Mouse (Mus musculus): ENCODE results near the gene Gm10974. TPM values are rescaled to one million over a fixed set of nuclear protein-coding genes. Genes with fewer than 3 reads are reported as not detected.
A peak's percentile ranks its signal among the peaks of the same experiment; 100 is the strongest.

Gm10974 gene
- not detected for total RNA-seq (2021)

DNA sequence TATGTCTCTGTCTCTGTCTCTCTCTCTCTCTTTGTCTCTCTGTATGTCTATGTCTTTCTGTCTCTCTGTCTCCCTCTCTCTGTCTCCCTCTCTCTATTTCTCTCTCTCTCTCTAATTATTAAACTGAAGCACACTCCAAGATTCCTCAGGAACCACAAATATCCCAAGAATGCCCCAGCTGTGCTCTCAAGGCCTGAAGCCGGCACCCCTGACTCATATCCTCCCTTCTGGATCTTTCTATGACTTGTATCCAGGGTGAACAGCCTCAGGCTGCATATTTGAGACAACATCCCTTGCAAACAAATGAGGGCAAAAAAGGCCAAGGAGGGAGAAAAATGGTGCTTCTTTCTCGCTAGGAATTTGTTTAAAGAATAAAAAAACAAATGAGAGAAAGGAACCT is at the start of gene Gm10974:
TSS of gene Gm10974 (plus strand) at position 2 of the 400 bp plus-strand sequence.
- DNase-seq, result no peak

DNA sequence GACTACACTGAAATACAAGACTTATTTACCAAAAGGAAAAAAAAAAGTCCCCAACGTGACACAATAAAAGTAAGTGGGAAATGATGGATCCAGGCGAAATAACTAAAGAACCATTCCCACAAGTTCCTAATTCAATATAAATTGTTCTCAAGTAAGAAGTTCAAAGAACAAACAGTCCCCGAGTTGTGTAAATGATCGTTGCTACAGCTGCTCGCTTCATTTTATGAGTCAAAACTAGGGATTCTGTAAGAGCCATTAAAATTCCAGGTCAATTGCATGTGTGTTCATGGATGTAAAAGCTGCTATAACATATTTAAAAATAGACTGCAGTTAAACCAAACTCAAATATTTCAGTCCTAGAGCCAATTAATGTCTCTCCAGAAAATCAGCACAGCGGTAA is 47.6 kb upstream of the Gm10974 start:
- DNase-seq, result no peak

DNA sequence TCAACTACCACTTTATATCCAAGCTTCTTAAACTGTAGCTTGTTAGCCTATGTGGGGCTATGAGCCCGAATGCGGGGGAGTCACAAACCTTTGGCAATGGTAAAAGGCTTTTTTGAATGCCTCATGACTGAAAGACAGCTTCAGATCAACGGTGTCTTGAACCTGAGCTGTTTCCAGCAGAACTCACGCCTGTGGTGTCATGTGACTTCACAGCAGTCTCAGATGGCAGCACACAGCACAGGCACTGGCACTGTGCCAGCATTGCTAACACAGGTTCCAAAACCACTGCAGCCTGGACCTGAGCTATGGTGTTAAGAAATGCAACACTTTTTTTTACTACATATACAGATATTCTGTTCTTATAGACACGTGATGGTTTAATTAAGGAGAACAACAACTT is 44.7 kb upstream of the Gm10974 start:
- no peak for DNase-seq

DNA sequence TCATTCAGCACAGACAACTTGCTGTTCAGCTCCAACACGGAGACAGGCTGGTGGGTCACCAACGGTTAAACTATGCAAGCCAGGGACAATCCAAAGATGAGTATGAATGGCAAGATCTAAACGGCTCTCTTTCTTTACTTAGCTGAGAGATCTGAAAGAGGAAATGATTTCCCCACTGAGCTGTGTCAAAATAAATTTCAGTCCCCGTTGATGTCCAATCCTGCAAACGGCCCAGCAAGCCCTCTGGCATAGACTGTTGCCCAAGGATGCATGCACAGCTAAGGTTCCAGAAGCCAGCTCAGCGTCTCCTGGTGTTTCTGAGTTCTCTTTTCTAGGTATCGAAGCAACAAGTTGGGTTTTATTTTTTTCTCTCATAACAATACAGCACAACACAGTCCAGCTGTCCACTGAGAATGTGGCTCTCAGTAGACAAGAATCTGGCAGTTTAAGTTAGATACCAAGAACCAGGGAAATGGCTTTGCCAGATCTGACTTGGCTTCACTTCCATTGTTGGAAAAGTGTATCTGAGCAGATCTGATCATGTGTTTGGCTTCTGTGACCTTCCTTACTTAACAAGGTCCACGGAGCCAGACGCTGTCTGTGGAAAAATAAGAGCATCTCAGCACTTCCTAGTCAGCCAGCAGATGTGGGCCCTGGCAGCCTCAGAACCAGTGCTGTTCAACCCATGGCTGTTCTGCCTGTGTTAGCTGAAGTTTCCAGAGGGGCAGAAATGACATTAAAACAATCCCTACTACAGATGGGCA is 42.3 kb upstream of the Gm10974 start:
- DNase-seq, result no peak

DNA sequence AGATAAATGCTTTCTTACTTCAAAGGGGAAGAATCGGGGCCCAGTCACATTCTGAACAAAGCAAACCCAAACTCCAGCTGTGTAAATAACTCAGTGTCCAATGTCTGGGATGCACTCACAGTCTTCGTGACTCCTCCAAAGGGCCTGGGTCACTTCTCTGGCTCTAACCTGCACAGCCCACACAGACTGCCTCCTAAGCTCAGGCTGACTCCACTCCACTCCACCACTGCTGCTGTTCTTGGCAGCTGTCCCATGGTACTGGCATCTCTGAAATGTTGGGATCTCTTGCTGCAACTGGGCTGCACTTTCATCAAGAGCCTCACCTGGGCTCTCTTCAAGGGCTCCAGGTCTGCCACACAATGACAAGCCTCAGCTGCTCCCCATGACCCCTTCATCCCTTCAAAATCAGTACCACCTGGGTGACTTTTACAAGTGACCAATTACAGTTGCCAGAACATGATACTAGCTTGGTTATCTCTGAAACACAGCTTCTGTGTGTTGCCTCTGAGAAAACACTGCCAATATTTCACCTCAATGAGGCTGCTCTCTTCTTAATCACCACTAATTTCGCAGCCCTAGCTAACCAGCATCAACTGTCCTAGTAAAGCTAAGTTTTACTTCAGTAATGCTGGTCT is 40.2 kb upstream of the Gm10974 start:
- no peak for DNase-seq

DNA sequence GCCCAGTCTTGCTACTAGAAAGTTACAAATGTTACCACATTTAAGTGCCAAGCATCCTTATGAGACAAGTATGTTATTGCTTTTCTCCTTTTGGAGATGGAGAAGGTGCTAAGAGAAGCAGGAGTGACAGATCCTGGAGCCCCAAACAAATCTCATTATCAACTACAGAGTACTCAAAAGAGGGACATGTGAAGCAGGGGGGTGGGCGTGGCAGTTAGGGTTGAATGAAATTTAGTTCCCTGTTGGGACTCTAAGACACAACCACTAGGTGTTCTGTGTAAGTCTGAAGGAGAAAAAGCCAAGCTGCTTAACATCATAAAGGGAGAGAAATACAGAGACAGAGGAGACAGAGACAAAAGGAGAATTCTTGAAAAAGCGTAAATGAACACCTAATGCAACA is 38.2 kb upstream of the Gm10974 start:
- DNase-seq, result no peak

DNA sequence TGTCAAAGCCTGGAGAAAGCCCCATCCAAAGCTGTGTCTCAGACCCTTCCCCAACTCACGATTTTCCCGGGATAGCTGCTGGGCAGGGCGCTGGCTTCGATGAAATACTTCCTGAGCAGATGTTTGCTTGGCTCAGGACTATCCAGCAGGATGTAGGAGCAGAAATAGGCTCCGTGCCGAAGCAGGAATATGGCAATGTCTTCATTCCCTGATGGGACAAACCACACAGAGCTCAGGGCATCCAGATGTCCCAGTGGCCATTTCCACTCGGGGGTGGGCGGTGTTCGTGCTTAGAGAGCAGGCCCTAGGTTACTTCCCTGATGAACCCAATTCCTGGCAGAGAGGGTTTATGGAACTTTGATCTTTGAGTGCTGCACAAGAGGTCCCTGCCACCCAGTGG is 35.1 kb upstream of the Gm10974 start:
- no peak for DNase-seq

DNA sequence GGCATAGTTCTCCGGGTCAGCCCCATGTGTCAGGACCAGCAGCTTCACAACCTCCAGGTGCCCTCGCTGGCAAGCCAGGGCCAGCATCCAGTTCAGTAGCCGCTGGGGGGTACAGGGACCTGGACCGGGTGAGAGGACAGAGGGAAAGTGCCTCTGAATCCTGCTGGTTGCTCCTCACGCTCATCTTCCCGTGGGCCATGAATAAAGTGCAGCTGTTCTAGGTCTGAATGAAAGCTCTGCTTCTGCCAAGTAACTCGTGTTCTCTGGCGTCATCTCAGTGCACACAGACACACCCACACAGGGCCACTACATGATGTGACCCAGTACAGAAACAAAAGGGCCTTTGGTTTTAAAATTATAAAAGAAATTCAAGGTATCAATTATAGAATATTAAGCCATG is 33.4 kb upstream of the Gm10974 start:
- no peak for DNase-seq

DNA sequence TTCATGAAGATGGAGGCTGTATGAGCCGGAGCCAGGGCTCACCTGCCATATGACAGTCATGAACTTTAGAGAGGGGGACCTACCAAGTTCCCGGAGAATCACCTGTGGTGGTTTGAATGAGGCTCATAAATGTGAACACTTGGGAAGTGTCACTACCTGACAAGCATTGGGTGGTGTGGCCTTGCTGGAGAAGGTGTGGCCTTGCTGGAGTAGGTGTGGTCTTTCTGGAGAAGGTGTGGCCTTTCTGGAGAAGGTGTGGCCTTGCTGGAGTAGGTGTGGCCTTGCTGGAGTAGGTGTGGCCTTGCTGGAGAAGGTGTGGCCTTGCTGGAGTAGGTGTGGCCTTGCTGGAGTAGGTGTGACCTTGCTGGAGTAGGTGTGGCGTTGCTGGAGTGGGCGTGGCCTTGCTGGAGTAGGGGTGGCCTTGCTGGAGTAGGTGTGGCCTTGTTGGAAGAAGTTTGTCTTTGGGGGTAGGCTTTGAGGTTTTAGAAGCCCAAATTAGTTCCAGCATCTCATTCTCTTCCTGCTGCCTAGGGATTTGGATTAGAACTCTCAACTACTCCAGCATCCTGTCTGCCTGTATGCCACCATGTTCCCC is 31.7 kb upstream of the Gm10974 start:
- DNase-seq, result no peak

DNA sequence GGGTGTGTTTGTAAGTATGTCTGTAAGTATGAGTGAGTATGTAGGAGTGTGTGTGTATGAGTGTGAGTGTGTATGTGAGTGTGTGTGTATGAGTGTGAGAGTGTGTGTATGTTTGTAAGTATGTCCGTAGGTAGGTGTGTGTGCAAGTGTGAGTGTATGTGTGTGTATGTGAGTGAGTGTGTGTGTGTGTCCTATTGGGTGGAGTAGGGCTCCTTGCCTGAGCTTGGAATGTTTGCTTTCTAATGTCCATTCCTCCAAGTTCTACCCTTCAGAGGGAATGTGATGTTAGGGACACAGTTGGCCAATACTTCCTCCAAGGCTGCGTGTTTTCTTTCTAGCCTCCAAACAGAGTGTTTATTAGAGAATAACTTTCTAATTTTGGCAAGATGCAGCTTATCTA is 28.8 kb upstream of the Gm10974 start:
- DNase-seq, result no peak

DNA sequence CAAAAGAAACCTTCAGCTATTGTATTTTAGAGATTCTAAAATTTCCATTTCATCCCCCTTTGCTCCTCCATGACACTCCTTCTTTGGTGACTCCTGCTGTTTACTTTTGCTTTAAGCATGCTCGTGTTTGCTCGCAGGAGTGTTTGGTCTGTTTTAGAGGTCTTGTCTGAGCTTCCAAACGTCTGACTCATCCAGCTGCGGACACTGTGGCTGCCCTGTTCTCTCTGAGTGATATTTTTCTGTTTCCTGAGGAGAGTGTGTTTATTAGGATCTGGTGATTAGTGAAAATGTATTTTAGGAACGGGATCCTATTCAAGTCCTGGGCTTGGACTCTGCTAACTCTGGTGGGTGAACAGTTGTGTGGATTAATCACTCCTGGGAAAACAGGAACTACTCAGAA is 26.1 kb upstream of the Gm10974 start:
- no peak for DNase-seq

DNA sequence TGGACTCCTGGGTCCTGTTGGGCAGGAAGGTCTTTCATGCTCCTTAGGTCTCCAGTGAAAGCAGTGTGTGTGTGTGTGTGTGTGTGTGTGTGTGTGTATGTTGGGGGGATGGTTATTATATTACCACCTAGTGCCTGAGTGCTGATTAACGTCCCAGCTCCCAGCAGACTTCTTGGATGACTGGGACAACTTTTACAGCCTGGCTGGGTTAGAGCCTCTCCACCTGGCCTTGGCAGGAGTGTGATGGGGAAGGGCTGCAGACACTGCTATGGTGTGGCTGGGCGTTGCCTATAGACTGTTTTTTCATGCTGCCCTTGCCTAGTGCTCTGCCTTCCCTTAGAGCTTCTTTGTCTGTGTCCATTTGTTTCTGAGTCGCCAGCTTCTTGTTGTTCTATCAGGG is 25.7 kb upstream of the Gm10974 start:
- DNase-seq, result no peak

DNA sequence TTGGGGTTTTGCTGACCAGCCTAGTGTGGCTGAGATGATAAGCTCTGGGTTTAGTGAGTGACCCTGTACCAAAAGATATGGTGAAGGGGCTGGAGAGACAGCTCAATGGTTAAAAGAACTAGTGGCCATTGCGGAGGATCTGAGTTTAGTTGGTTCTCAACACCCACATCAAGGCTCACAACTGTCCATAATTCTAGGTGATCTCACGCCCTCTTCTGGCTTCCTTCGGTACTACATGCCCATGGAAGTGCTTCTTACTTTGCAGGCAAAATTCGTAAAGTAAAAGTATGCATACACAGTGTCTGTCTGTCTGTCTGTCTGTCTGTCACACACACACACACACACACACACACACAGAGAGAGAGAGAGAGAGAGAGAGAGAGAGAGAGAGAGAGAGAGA is 23.4 kb upstream of the Gm10974 start:
- peak in 1 of 2 experiments; percentile 17 for DNase-seq

DNA sequence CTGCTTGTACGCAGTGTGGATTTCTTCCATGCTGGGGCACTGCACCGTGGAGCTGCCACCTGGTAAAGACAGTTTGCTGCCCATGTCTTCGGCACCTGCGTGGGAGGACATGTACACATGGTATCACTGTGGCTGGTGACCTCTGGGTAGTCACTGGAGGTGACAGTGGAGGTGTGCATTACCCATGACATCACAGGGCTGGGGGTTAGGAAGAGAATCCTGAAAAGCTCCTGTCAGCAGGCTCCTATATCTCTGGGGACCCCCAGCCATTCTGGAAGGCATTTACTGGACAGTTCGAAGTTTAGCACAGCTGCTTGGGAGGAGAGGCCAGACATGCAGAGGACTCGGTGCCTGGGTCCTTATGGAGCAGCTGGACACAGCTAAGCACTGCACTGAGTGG is 22.9 kb upstream of the Gm10974 start:
- no peak for DNase-seq

DNA sequence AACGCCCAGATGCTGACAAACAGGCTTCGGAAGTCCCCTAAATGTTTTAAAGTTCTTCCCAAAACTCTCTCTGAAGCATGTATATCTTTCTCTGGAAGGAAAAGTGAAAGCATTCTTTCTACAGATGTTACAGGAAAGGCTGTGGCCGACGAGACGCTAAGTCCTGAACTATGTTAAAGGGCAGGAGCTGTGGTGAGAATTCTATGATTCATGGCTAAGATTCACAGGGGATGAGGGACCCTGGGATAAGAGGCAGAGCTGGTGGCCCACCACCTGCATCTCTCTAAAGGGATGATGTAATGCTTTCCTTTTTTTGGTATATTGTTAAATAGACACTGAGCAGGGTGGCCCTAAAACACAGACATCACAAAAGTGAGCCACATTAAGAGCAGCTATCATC is 22.4 kb upstream of the Gm10974 start:
- no peak for DNase-seq

DNA sequence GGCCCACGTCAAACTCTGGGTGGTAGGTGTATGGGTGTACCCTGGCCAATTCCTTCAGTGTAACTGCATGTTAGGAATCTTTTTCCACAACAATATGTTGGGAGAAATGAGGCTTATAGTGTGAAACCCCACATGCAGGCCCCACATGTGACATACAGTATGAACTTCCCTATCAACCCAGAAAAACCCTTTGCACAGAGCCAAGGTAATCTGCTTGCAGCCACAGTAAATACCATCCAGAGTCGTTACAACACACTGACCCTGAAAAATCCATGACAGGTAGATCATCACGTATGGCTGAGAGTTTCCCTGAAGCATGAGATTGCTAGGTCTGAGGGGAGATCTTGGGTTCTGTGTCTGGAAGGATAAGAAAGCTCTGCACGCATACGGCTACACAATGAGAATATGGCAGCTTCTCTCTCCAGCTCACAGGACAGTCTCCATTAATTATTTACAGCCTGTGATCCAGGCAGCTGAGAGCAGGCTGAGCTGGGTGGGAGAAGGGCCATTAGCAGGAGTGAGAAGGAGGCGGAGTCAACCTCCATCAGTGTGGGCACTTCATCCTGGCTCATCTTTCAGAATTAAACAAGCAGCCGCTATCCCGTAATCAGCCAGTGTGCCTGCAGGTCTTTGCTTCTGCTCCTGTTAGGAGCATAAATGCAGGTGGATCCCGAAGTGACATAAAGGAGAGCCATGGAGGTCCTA is 18.6 kb upstream of the Gm10974 start:
- no peak for DNase-seq

DNA sequence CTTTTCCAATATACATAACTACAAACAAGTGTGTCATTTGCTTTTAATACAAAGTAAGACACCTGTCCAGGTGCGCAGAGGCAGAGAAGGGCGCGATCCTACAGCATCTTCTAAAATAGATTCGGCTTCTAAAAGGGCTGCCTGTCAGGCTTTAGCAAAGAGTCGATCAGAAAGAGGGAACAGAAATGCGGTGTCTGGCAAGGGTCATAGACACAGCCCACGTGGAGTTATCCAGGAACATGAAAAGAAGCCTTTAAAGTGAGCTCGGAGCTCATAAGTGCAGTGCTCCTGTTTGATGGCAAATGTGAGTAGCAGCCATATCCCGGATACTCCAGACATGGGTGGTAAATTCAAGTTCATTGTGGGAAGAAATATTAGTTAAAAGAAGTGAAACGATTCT is 17.1 kb upstream of the Gm10974 start:
- DNase-seq, result no peak

DNA sequence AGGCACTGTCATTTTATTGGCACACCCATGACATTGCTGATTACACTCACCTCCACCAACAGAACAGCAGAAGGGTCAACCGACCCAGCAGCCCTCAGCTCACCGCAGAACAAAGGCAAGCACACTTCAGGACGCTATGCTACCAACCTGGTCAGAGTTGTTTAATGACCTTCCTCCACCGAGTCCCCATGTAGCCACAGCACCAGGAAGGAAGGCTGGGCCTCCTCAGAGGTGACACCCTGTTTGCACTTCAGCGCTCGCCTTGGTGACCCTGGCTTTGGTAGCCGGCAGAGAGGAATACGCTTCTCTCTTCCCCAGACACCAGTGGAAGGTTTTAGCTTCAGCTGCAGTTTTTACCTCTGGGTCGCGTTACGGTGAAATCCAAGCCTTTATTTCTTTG is 16.0 kb upstream of the Gm10974 start:
- no peak for DNase-seq

DNA sequence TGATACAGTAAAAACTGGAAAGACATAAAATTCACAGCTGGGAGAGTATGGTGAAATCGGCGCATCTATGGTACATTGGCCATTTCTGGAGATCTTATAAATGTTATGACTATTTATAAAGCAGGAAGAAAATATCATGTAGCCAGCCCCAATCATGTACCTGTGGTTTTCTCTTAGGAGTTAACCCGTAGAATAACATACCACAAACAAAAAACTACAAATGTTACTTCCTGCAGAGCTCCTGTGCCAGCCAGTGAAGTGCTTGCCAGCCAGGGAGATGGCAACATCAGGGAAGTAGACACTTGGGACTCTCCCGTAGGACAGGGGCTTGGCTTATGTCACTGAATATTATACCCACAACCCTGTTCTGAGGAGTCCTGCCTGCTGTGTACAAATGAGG is 14.6 kb upstream of the Gm10974 start:
- DNase-seq, result no peak

DNA sequence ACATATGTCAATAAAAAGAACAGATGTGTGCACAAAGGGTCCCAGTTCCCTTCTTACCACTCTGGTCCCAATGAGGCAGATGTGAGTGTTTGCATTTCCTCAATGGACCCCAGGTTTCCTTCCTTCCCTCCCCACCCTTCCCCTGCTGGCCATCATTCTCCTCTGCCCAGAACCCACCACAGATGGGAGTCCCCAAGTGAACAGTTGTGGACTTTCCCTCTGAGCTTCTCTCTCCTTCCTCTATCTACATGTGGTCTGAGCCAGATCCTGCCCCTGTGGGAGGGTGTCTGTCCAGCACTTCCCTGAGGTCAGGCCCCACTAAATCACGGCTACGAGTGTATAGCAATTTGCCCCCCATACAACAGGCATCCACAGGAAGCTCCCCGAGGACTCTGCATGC is 10.8 kb upstream of the Gm10974 start:
- no peak for DNase-seq

DNA sequence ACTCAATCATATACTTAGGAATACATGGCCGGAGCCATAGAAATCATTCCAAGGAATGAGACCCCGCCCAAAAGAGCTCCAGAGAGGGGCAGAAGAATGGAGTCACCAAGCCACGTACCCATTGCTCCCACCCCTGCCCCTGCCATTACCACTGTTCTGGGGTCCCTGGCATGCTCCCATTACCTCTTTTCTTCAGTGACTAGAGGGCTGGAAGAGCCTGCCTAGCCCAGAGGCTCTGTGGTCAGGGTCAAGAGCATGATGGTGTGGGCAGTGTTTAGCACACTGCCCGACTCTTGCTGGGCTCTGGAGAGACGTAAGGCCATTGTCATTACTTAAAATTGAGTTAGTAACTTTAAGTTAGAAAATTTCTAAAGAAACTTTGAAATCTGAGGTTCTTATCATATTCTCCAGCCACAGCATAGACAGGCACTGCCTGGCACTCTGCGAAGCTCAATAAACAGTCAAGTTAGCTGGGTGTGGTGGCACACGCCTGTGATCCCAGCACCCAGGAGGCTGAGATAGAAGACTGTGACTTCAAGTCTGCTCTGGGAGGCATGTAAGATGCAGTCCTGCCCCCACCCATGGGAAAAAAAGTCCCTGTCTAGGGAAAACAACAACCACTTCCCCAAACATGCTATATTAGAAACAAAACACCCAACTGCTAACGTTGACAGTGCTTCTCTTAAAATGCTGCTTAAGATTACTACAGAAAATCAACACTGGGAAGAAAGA is 9.7 kb upstream of the Gm10974 start:
- no peak for DNase-seq

DNA sequence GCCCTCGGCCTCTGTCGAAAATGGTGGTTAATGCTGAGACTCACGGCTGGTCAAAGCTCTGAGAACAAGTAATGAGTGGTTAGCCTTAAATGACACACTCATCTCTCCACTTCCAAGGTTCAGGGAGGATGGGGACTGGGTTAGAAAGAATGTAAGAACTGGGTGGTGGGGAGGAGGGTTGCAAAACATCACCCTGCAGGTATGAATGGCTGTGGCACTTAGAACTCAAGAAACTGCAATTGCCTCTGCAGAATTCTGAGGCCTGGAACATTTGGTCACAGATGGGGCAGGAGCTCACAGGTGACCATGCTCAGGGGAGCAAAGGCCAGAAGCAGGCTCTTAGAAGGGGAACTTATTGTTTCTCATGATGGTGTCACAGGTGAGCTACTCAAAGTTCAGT is 7.2 kb upstream of the Gm10974 start:
- DNase-seq, result no peak

DNA sequence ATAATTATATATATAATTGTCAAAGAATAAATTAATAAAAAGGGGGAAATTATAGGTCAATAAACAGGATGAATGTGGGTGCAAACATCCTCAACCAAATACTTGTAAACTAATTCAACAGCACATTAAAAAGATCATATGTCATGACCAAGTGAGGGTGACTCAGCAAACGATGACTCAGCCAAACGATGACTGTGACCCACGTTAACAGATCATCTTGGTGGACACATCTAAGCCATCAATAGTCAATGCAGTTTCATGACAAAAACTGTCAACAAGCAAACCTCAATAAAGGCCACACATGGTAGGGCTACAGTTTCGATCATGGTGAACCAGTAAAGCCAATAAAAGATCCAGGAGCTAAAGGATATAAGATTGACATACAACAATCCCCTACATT is 6.7 kb upstream of the Gm10974 start:
- no peak for DNase-seq

Data from layer of hippocampus, postnatal 36 days (tissue).